Comparison of ENCODE assay signal across 23 mouse cellular contexts in the genomic region with DNA sequence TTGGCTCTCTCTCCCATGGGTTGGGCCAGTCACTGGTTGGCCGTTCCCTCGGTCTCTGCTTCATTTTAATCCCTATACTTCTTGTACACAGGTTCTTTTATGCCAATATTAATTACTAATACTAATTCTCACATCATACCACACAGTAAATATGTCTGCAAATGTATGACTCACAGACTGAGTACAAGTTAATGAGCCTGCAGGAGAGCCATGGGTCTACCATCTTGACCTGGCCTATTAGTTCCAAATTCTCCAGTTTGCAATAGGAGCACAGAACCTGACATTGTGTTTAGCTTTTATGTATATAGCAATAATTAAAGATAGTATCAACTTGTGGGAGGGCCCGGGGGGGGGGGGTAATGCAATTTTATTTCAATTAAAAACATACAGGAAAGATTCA. TPM values are rescaled to one million over a fixed set of nuclear protein-coding genes. Genes with fewer than 3 reads are reported as not detected.
DNase-seq lines count a peak whose midpoint lies in the region; ATAC-seq and TF ChIP-seq lines count a peak whose summit lies in the region.
"Had no signal": no experiment of that assay in that cellular context is flagged by ENCODE, and none has a peak within 500 bp of the region (broad histone marks: within the 10 kb centered on the region; RNA-seq: fewer than 3 reads in every experiment).

No protein-coding gene starts in this region.

- H3K27ac ChIP-seq in forebrain, embryonic 14.5 days (ENCODE audit: low read depth, low read length) = no peak overlapping the region
- no peak overlapping the region for H3K27ac ChIP-seq in forebrain, embryonic 12.5 days
- H3K27ac ChIP-seq in forebrain, postnatal 0 days (ENCODE audit: low read depth, low read length) = no peak overlapping the region
- H3K27ac ChIP-seq in forebrain, embryonic 11.5 days (ENCODE audit: low read depth, low read length) = no peak overlapping the region
- no peak overlapping the region for H3K27ac ChIP-seq in kidney, embryonic 15.5 days
- H3K27ac ChIP-seq in testis, adult 2 months (ENCODE audit: control insufficient read depth, insufficient read depth, low read depth, low read length) = no peak overlapping the region
- H3K27ac ChIP-seq: heart, adult 2 months; heart, embryonic 10.5 days; heart, embryonic 13.5 days had no signal

- H3K9me3 ChIP-seq in forebrain, embryonic 14.5 days (replicated peaks; ENCODE audit: control insufficient read depth, low read length) = no peaks in the 10 kb centered on the region
- no peaks in the 10 kb centered on the region for H3K9me3 ChIP-seq in forebrain, embryonic 12.5 days
- H3K9me3 ChIP-seq in forebrain, postnatal 0 days (ENCODE audit: low read length) = no peaks in the 10 kb centered on the region
- no peaks in the 10 kb centered on the region for H3K9me3 ChIP-seq in forebrain, embryonic 11.5 days (ENCODE audit: control insufficient read depth, low read length)
- no peaks in the 10 kb centered on the region for H3K9me3 ChIP-seq in kidney, embryonic 15.5 days (replicated peaks)
- H3K9me3 ChIP-seq: G1E; heart, embryonic 10.5 days; heart, embryonic 13.5 days had no signal

- H3K36me3 ChIP-seq in forebrain, embryonic 14.5 days (ENCODE audit: control insufficient read depth, insufficient read depth, low read length) = peaks cover 24% of the 10 kb centered on the region
- H3K36me3 ChIP-seq in forebrain, embryonic 12.5 days (replicated peaks) = peaks cover 23% of the 10 kb centered on the region
- H3K36me3 ChIP-seq in forebrain, postnatal 0 days (ENCODE audit: insufficient read depth) = peaks cover 6% of the 10 kb centered on the region; the same call in 1 of the 2 replicates
- peaks cover 2% of the 10 kb centered on the region; the same call in 1 of the 2 replicates for H3K36me3 ChIP-seq in forebrain, embryonic 11.5 days (ENCODE audit: control insufficient read depth, insufficient read depth, low read length)
- H3K36me3 ChIP-seq in kidney, embryonic 15.5 days = peaks cover 29% of the 10 kb centered on the region
- H3K36me3 ChIP-seq in testis, adult 2 months (ENCODE audit: control insufficient read depth, insufficient read depth, low read length) = no peaks in the 10 kb centered on the region

- H3K27me3 ChIP-seq in forebrain, embryonic 14.5 days (replicated peaks; ENCODE audit: control insufficient read depth, insufficient read depth, low read length) = no peaks in the 10 kb centered on the region
- H3K27me3 ChIP-seq in forebrain, embryonic 12.5 days = no peaks in the 10 kb centered on the region
- no peaks in the 10 kb centered on the region for H3K27me3 ChIP-seq in forebrain, postnatal 0 days (ENCODE audit: insufficient read depth, low read length)
- H3K27me3 ChIP-seq in forebrain, embryonic 11.5 days (ENCODE audit: control insufficient read depth, insufficient read depth, low read length) = no peaks in the 10 kb centered on the region
- no peaks in the 10 kb centered on the region for H3K27me3 ChIP-seq in kidney, embryonic 15.5 days
- H3K27me3 ChIP-seq in testis, adult 2 months (ENCODE audit: control insufficient read depth, insufficient read depth, low read length) = no peaks in the 10 kb centered on the region
- H3K27me3 ChIP-seq: heart, embryonic 13.5 days; Patski had no signal

- no peak for TF ChIP-seq CTCF in forebrain, postnatal 0 days (IDR thresholded peaks at IDR 0.05; ENCODE audit: low read depth)
- TF ChIP-seq CTCF in testis, adult 2 months (IDR thresholded peaks at IDR 0.05; ENCODE audit: control insufficient read depth, insufficient read depth, insufficient replicate concordance, low read depth, low read length) = no peak

- 0 out of 2 replicates have a peak, but pooled peaks have one; percentile 12 for ATAC-seq in forebrain, embryonic 14.5 days
- ATAC-seq in forebrain, embryonic 12.5 days (ENCODE audit: low FRiP score) = no peak
- ATAC-seq in forebrain, postnatal 0 days = 0 out of 2 replicates have a peak, but pooled peaks have one; percentile 10
- no peak for ATAC-seq in forebrain, embryonic 11.5 days (replicated peaks; ENCODE audit: low FRiP score)
- ATAC-seq in kidney, embryonic 15.5 days (replicated peaks; ENCODE audit: low FRiP score) = 0 out of 2 replicates have a peak, but pooled peaks have one; percentile 18
- ATAC-seq: Patski had no signal

- no peaks in the 10 kb centered on the region for H3K4me1 ChIP-seq in forebrain, embryonic 14.5 days (ENCODE audit: control insufficient read depth, insufficient read depth, low read length)
- no peaks in the 10 kb centered on the region for H3K4me1 ChIP-seq in forebrain, embryonic 12.5 days
- no peaks in the 10 kb centered on the region for H3K4me1 ChIP-seq in forebrain, postnatal 0 days (ENCODE audit: insufficient read depth)
- H3K4me1 ChIP-seq in forebrain, embryonic 11.5 days (replicated peaks; ENCODE audit: control insufficient read depth, insufficient read depth, low read length) = no peaks in the 10 kb centered on the region
- no peaks in the 10 kb centered on the region for H3K4me1 ChIP-seq in kidney, embryonic 15.5 days
- peaks cover 9% of the 10 kb centered on the region for H3K4me1 ChIP-seq in testis, adult 2 months (ENCODE audit: control insufficient read depth, insufficient read depth, low read length)
- H3K4me1 ChIP-seq: heart, embryonic 10.5 days; heart, embryonic 13.5 days had no signal

- H3K4me3 ChIP-seq in forebrain, embryonic 14.5 days (ENCODE audit: low read depth, low read length) = no peak overlapping the region
- no peak overlapping the region for H3K4me3 ChIP-seq in forebrain, embryonic 12.5 days (replicated peaks)
- no peak overlapping the region for H3K4me3 ChIP-seq in forebrain, postnatal 0 days (ENCODE audit: low read depth, low read length)
- H3K4me3 ChIP-seq in forebrain, embryonic 11.5 days (ENCODE audit: low read depth, low read length) = no peak overlapping the region
- no peak overlapping the region for H3K4me3 ChIP-seq in kidney, embryonic 15.5 days (replicated peaks)
- H3K4me3 ChIP-seq in testis, adult 2 months (ENCODE audit: control insufficient read depth, low read depth, low read length) = peak overlapping the region; percentile 14
- H3K4me3 ChIP-seq: heart, adult 2 months; heart, embryonic 10.5 days; heart, embryonic 13.5 days had no signal

- TF ChIP-seq POLR2A in testis, adult 2 months (IDR thresholded peaks at IDR 0.05; ENCODE audit: control insufficient read depth, low read depth, low read length) = no peak

- DNase-seq in forebrain, embryonic 14.5 days (ENCODE audit: low spot score) = no peak
- DNase-seq in forebrain, postnatal 0 days = no peak
- no peak for DNase-seq in forebrain, embryonic 11.5 days (ENCODE audit: low spot score)
- no peak for DNase-seq in kidney, postnatal 4 days
- DNase-seq in testis, postnatal 14 days (ENCODE audit: low spot score) = no peak
- DNase-seq: adrenal gland, postnatal 10 days; adrenal gland, postnatal 36 days; cerebellum, adult 18-20 months; cerebellum, adult 9-10 months; cerebellum, postnatal 14 days; gastrocnemius, postnatal 10 days; gastrocnemius, postnatal 36 days; heart, adult 2 months; heart, postnatal 14 days; heart, postnatal 4 days; kidney, adult 11 months had no signal

- no peak overlapping the region for H3K9ac ChIP-seq in forebrain, embryonic 14.5 days (ENCODE audit: low read length)
- H3K9ac ChIP-seq in forebrain, embryonic 12.5 days = no peak overlapping the region
- H3K9ac ChIP-seq in forebrain, postnatal 0 days = no peak overlapping the region
- H3K9ac ChIP-seq in forebrain, embryonic 11.5 days (ENCODE audit: low read length) = no peak overlapping the region
- no peak overlapping the region for H3K9ac ChIP-seq in kidney, embryonic 15.5 days
- H3K9ac ChIP-seq: heart, embryonic 13.5 days had no signal

- no peak overlapping the region for H3K4me2 ChIP-seq in forebrain, embryonic 14.5 days (ENCODE audit: low read length)
- no peak overlapping the region for H3K4me2 ChIP-seq in forebrain, embryonic 12.5 days
- H3K4me2 ChIP-seq in forebrain, postnatal 0 days (ENCODE audit: low read depth) = no peak overlapping the region
- no peak overlapping the region for H3K4me2 ChIP-seq in forebrain, embryonic 11.5 days (ENCODE audit: low read depth, low read length, severe bottlenecking)
- H3K4me2 ChIP-seq in kidney, embryonic 15.5 days = no peak overlapping the region
- H3K4me2 ChIP-seq: heart, embryonic 13.5 days had no signal

- WGBS in forebrain, embryonic 14.5 days = 92% methylated on average over 3 of the region's 3 CpGs
- 90% methylated on average over 3 of the region's 3 CpGs for WGBS in forebrain, embryonic 12.5 days
- WGBS in forebrain, postnatal 0 days = 86% methylated on average over 3 of the region's 3 CpGs
- WGBS in forebrain, embryonic 11.5 days = 89% methylated on average over 3 of the region's 3 CpGs
- 91% methylated on average over 3 of the region's 3 CpGs for WGBS in kidney, embryonic 15.5 days

RNA-seq across cellular contexts. Expression of gene Amd1, which starts 17.0 kb away (rescaled TPM):
- 50.7 and 69.4 TPM in 2 replicates for polyA plus RNA-seq in forebrain, embryonic 14.5 days (2014; fragmentation: Nextera tagmentation; extraction: Ambion mirVana)
- polyA plus RNA-seq in forebrain, embryonic 12.5 days (2016; fragmentation: Nextera tagmentation; extraction: Ambion mirVana) = 71.3 and 73.4 TPM in 2 replicates
- 73.9 and 75.1 TPM in 2 replicates for total RNA-seq in forebrain, postnatal 0 days (2014; rRNA removed)
- polyA plus RNA-seq in forebrain, postnatal 0 days (2015; fragmentation: Nextera tagmentation; extraction: Ambion mirVana) = 35.0 and 38.0 TPM in 2 replicates
- polyA plus RNA-seq in forebrain, embryonic 11.5 days (2014; fragmentation: Nextera tagmentation; extraction: Ambion mirVana) = 94.8 and 108 TPM in 2 replicates
- polyA plus RNA-seq in kidney, embryonic 15.5 days (2015; fragmentation: Nextera tagmentation; extraction: Ambion mirVana) = 64.6 and 65.5 TPM in 2 replicates
- 17.9 and 18.8 TPM in 2 replicates for polyA plus RNA-seq in testis, adult 2 months (2012; rRNA removed)

RNA-seq across cellular contexts. Expression of gene Gtf3c6, which starts 27.1 kb away (rescaled TPM):
- polyA plus RNA-seq in forebrain, embryonic 14.5 days (2014; fragmentation: Nextera tagmentation; extraction: Ambion mirVana) = 78.0 and 79.9 TPM in 2 replicates
- polyA plus RNA-seq in forebrain, embryonic 12.5 days (2016; fragmentation: Nextera tagmentation; extraction: Ambion mirVana) = 131 and 135 TPM in 2 replicates
- 35.0 and 41.9 TPM in 2 replicates for total RNA-seq in forebrain, postnatal 0 days (2014; rRNA removed)
- polyA plus RNA-seq in forebrain, postnatal 0 days (2015; fragmentation: Nextera tagmentation; extraction: Ambion mirVana) = 45.4 and 55.0 TPM in 2 replicates
- polyA plus RNA-seq in forebrain, embryonic 11.5 days (2014; fragmentation: Nextera tagmentation; extraction: Ambion mirVana) = 139 and 146 TPM in 2 replicates
- polyA plus RNA-seq in kidney, embryonic 15.5 days (2015; fragmentation: Nextera tagmentation; extraction: Ambion mirVana) = 106 and 109 TPM in 2 replicates
- polyA plus RNA-seq in testis, adult 2 months (2012; rRNA removed) = 3.4 and 5.1 TPM in 2 replicates

RNA-seq across cellular contexts. Expression of gene Rpf2, which starts 38.2 kb away (rescaled TPM):
- polyA plus RNA-seq in forebrain, embryonic 14.5 days (2014; fragmentation: Nextera tagmentation; extraction: Ambion mirVana) = 79.8 and 85.2 TPM in 2 replicates
- 70.2 and 72.9 TPM in 2 replicates for polyA plus RNA-seq in forebrain, embryonic 12.5 days (2016; fragmentation: Nextera tagmentation; extraction: Ambion mirVana)
- total RNA-seq in forebrain, postnatal 0 days (2014; rRNA removed) = 39.9 and 43.9 TPM in 2 replicates
- 66.7 and 74.3 TPM in 2 replicates for polyA plus RNA-seq in forebrain, postnatal 0 days (2015; fragmentation: Nextera tagmentation; extraction: Ambion mirVana)
- polyA plus RNA-seq in forebrain, embryonic 11.5 days (2014; fragmentation: Nextera tagmentation; extraction: Ambion mirVana) = 74.8 and 77.7 TPM in 2 replicates
- polyA plus RNA-seq in kidney, embryonic 15.5 days (2015; fragmentation: Nextera tagmentation; extraction: Ambion mirVana) = 67.1 and 73.9 TPM in 2 replicates
- 14.6 and 15.8 TPM in 2 replicates for polyA plus RNA-seq in testis, adult 2 months (2012; rRNA removed)

RNA-seq across cellular contexts. Expression of gene Cdk19, which starts 54.4 kb away (rescaled TPM):
- polyA plus RNA-seq in forebrain, embryonic 14.5 days (2014; fragmentation: Nextera tagmentation; extraction: Ambion mirVana) = 16.4 and 16.6 TPM in 2 replicates
- 12.5 and 12.9 TPM in 2 replicates for polyA plus RNA-seq in forebrain, embryonic 12.5 days (2016; fragmentation: Nextera tagmentation; extraction: Ambion mirVana)
- 33.7 and 37.5 TPM in 2 replicates for total RNA-seq in forebrain, postnatal 0 days (2014; rRNA removed)
- 11.0 and 11.5 TPM in 2 replicates for polyA plus RNA-seq in forebrain, postnatal 0 days (2015; fragmentation: Nextera tagmentation; extraction: Ambion mirVana)
- polyA plus RNA-seq in forebrain, embryonic 11.5 days (2014; fragmentation: Nextera tagmentation; extraction: Ambion mirVana) = 8.0 and 9.4 TPM in 2 replicates
- polyA plus RNA-seq in kidney, embryonic 15.5 days (2015; fragmentation: Nextera tagmentation; extraction: Ambion mirVana) = 8.5 and 9.1 TPM in 2 replicates
- polyA plus RNA-seq in testis, adult 2 months (2012; rRNA removed) = 13.3 and 14.3 TPM in 2 replicates

Comparison
In these comparisons a context has a peak if more than half of its experiments do, and no peak if none do; other contexts are left out.
1. ATAC-seq: peak in forebrain, embryonic 14.5 days (single experiment), forebrain, postnatal 0 days (single experiment) and kidney, embryonic 15.5 days (single experiment); none in forebrain, embryonic 12.5 days (single experiment) and forebrain, embryonic 11.5 days (single experiment).